ENCODE assay signal across 19 mouse cellular contexts in the genomic region with DNA sequence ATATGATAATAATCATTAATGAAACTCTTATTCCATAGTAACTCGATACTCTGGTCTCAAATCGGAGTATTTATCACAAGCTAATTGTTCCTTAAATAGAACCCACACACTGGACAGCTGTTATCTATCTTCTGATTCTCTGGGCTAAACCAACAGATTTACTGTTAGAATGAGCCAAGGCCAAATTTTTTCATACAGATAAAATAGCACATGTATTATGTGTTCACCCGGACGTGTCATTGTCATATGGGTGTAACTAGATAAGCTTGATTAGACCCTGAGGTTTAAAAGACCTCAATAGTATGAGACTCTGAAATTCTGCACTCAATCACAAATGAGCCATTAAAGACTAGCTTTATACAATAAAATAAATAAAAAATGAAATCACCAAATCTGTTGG. TPM values are rescaled to one million over a fixed set of nuclear protein-coding genes. Genes with fewer than 3 reads are reported as not detected.
DNase-seq lines count a peak whose midpoint lies in the region; ATAC-seq and TF ChIP-seq lines count a peak whose summit lies in the region.
"Had no signal": no experiment of that assay in that cellular context is flagged by ENCODE, and none has a peak within 500 bp of the region (broad histone marks: within the 10 kb centered on the region; RNA-seq: fewer than 3 reads in every experiment).

No protein-coding gene starts in this region.

- intact Hi-C loops in heart, postnatal 14 days (cut with DNase I), result no loop called here

- no peaks in the 10 kb centered on the region for H3K9me3 ChIP-seq in heart, postnatal 0 days (replicated peaks; ENCODE audit: control insufficient read depth, low read length)
- H3K9me3 ChIP-seq in limb, embryonic 12.5 days, result no peaks in the 10 kb centered on the region; the same call in 1 of the 2 replicates
- H3K9me3 ChIP-seq in limb, embryonic 10.5 days (replicated peaks), result no peaks in the 10 kb centered on the region
- H3K9me3 ChIP-seq in embryonic facial prominence, embryonic 14.5 days (ENCODE audit: control insufficient read depth, low read length), result no peaks in the 10 kb centered on the region
- no peaks in the 10 kb centered on the region for H3K9me3 ChIP-seq in limb, embryonic 14.5 days (ENCODE audit: control insufficient read depth, low read length)
- H3K9me3 ChIP-seq: liver, embryonic 13.5 days had no signal

- H3K36me3 ChIP-seq in heart, postnatal 0 days (replicated peaks; ENCODE audit: control insufficient read depth, insufficient read depth, low read length), result no peaks in the 10 kb centered on the region
- no peaks in the 10 kb centered on the region for H3K36me3 ChIP-seq in limb, embryonic 12.5 days
- H3K36me3 ChIP-seq in limb, embryonic 10.5 days, result no peaks in the 10 kb centered on the region
- no peaks in the 10 kb centered on the region for H3K36me3 ChIP-seq in embryonic facial prominence, embryonic 14.5 days (ENCODE audit: control insufficient read depth, insufficient read depth, low read length)
- no peaks in the 10 kb centered on the region for H3K36me3 ChIP-seq in limb, embryonic 14.5 days (ENCODE audit: control insufficient read depth, insufficient read depth, low read length)
- H3K36me3 ChIP-seq: liver, embryonic 13.5 days had no signal

- H3K4me3 ChIP-seq in heart, postnatal 0 days (ENCODE audit: low read depth, low read length), result no peak overlapping the region
- no peak overlapping the region for H3K4me3 ChIP-seq in limb, embryonic 12.5 days (replicated peaks)
- no peak overlapping the region for H3K4me3 ChIP-seq in limb, embryonic 10.5 days
- H3K4me3 ChIP-seq in embryonic facial prominence, embryonic 14.5 days (ENCODE audit: low read depth, low read length), result no peak overlapping the region
- H3K4me3 ChIP-seq in limb, embryonic 14.5 days (replicated peaks; ENCODE audit: low read length), result no peak overlapping the region
- H3K4me3 ChIP-seq: liver, embryonic 13.5 days had no signal

- ATAC-seq in heart, postnatal 0 days (ENCODE audit: insufficient read depth, low read depth), result no peak
- no peak for ATAC-seq in limb, embryonic 12.5 days (ENCODE audit: insufficient number of reproducible peaks, insufficient read depth, low FRiP score, low TSS enrichment, low read depth)
- 0 out of 2 replicates have a peak, but pooled peaks have one; percentile 14 for ATAC-seq in embryonic facial prominence, embryonic 14.5 days (ENCODE audit: low read depth)
- ATAC-seq in limb, embryonic 14.5 days (ENCODE audit: low FRiP score, low read depth), result 0 out of 2 replicates have a peak, but pooled peaks have one; percentile 25
- ATAC-seq: CD4-positive, CD25-positive, alpha-beta regulatory T cell, adult 4 months had no signal

- no peak for DNase-seq in heart, postnatal 0 days (ENCODE audit: low spot score)
- DNase-seq in heart, postnatal 14 days, result no peak
- no peak for DNase-seq in limb, embryonic 10.5 days (ENCODE audit: low spot score)
- DNase-seq in embryonic facial prominence, embryonic 14.5 days (ENCODE audit: low spot score), result peak; percentile 50
- no peak for DNase-seq in limb, embryonic 14.5 days (ENCODE audit: low spot score)
- DNase-seq in ovary, adult 18-20 months (ENCODE audit: low spot score), result no peak
- no peak for DNase-seq in urinary bladder, postnatal 4 days (ENCODE audit: low spot score in 2 of 2)
- DNase-seq: adrenal gland, postnatal 25 days; liver, embryonic 13.5 days; thymus, postnatal 36 days had no signal

- WGBS in heart, postnatal 0 days, result 31% methylated on average over 4 of the region's 4 CpGs
- WGBS in limb, embryonic 12.5 days, result 53% methylated on average over 4 of the region's 4 CpGs
- 83% methylated on average over 4 of the region's 4 CpGs for WGBS in limb, embryonic 10.5 days
- 42% methylated on average over 4 of the region's 4 CpGs for WGBS in embryonic facial prominence, embryonic 14.5 days
- 39% methylated on average over 4 of the region's 4 CpGs for WGBS in limb, embryonic 14.5 days

- TF ChIP-seq CTCF in heart, postnatal 0 days (IDR thresholded peaks at IDR 0.05; ENCODE audit: low read depth), result no peak

- no peaks in the 10 kb centered on the region for H3K4me1 ChIP-seq in heart, postnatal 0 days (ENCODE audit: control insufficient read depth, insufficient read depth)
- peaks cover 33% of the 10 kb centered on the region for H3K4me1 ChIP-seq in limb, embryonic 12.5 days (replicated peaks)
- H3K4me1 ChIP-seq in limb, embryonic 10.5 days, result peaks cover 37% of the 10 kb centered on the region
- H3K4me1 ChIP-seq in embryonic facial prominence, embryonic 14.5 days (ENCODE audit: control insufficient read depth, insufficient read depth, low read length), result peaks cover 7% of the 10 kb centered on the region; the same call in 1 of the 2 replicates
- peaks cover 17% of the 10 kb centered on the region; the same call in 1 of the 2 replicates for H3K4me1 ChIP-seq in limb, embryonic 14.5 days (ENCODE audit: control insufficient read depth, insufficient read depth, low read length)
- H3K4me1 ChIP-seq: liver, embryonic 13.5 days had no signal

- H3K27me3 ChIP-seq in heart, postnatal 0 days (ENCODE audit: control insufficient read depth, insufficient read depth, low read length), result no peaks in the 10 kb centered on the region
- no peaks in the 10 kb centered on the region for H3K27me3 ChIP-seq in limb, embryonic 12.5 days
- no peaks in the 10 kb centered on the region for H3K27me3 ChIP-seq in limb, embryonic 10.5 days (ENCODE audit: low read depth, poor library complexity, severe bottlenecking)
- H3K27me3 ChIP-seq in embryonic facial prominence, embryonic 14.5 days (replicated peaks; ENCODE audit: control insufficient read depth, insufficient read depth, low read length), result no peaks in the 10 kb centered on the region
- H3K27me3 ChIP-seq in limb, embryonic 14.5 days (ENCODE audit: control insufficient read depth, insufficient read depth, low read length), result no peaks in the 10 kb centered on the region
- H3K27me3 ChIP-seq: liver, embryonic 13.5 days had no signal

- H3K27ac ChIP-seq in heart, postnatal 0 days (ENCODE audit: low read depth), result 0 out of 2 replicates have a peak overlapping the region, but pooled peaks have one; percentile 46
- H3K27ac ChIP-seq in limb, embryonic 12.5 days, result peak overlapping the region; percentile 30
- no peak overlapping the region for H3K27ac ChIP-seq in limb, embryonic 10.5 days
- peak overlapping the region; percentile 23; the same call in 1 of the 2 replicates for H3K27ac ChIP-seq in embryonic facial prominence, embryonic 14.5 days (replicated peaks; ENCODE audit: low read depth, low read length)
- no peak overlapping the region for H3K27ac ChIP-seq in limb, embryonic 14.5 days (replicated peaks; ENCODE audit: low read depth, low read length)
- H3K27ac ChIP-seq: liver, embryonic 13.5 days had no signal

- no peak overlapping the region for H3K9ac ChIP-seq in heart, postnatal 0 days (replicated peaks; ENCODE audit: low read depth, low read length)
- H3K9ac ChIP-seq in limb, embryonic 12.5 days (replicated peaks), result no peak overlapping the region
- no peak overlapping the region for H3K9ac ChIP-seq in embryonic facial prominence, embryonic 14.5 days (ENCODE audit: low read depth, low read length)
- H3K9ac ChIP-seq in limb, embryonic 14.5 days (ENCODE audit: low read depth, low read length, severe bottlenecking), result no peak overlapping the region
- H3K9ac ChIP-seq: liver, embryonic 13.5 days had no signal

- TF ChIP-seq EP300 in heart, postnatal 0 days (IDR thresholded peaks at IDR 0.05; ENCODE audit: low read depth), result no peak

- peak overlapping the region; percentile 25; the same call in 1 of the 2 replicates for H3K4me2 ChIP-seq in heart, postnatal 0 days (ENCODE audit: low read depth, low read length)
- H3K4me2 ChIP-seq in limb, embryonic 12.5 days, result 0 out of 2 replicates have a peak overlapping the region, but pooled peaks have one; percentile 34
- H3K4me2 ChIP-seq in embryonic facial prominence, embryonic 14.5 days (ENCODE audit: low read depth, low read length), result peak overlapping the region; percentile 28; the same call in 1 of the 2 replicates
- no peak overlapping the region; the same call in 1 of the 2 replicates for H3K4me2 ChIP-seq in limb, embryonic 14.5 days (replicated peaks; ENCODE audit: low read depth, low read length, severe bottlenecking)
- H3K4me2 ChIP-seq: liver, embryonic 13.5 days had no signal

- no peak for TF ChIP-seq POLR2A in limb, embryonic 14.5 days (IDR thresholded peaks at IDR 0.05; ENCODE audit: borderline replicate concordance, extremely low read depth, insufficient read depth, insufficient read length)

RNA-seq across cellular contexts. Expression of a gene that starts 28.4 kb away (rescaled TPM):
- total RNA-seq in heart, postnatal 0 days (2014; rRNA removed; ENCODE audit: low replicate concordance), result not detected in 2 replicates
- polyA plus RNA-seq in heart, postnatal 0 days (2015; fragmentation: Nextera tagmentation; extraction: Ambion mirVana), result not detected in 2 replicates
- not detected for total RNA-seq in heart, postnatal 14 days (2021)
- polyA plus RNA-seq in limb, embryonic 12.5 days (2016; fragmentation: Nextera tagmentation; extraction: Ambion mirVana), result 8.7 and 9.7 TPM in 2 replicates
- 0.20 and 2.2 TPM in 2 replicates for polyA plus RNA-seq in limb, embryonic 10.5 days (2016; fragmentation: Nextera tagmentation; extraction: Ambion mirVana)
- 0.17 and 0.35 TPM in 2 replicates for polyA plus RNA-seq in embryonic facial prominence, embryonic 14.5 days (2014; fragmentation: Nextera tagmentation; extraction: Ambion mirVana)
- polyA plus RNA-seq in limb, embryonic 14.5 days (2012; rRNA removed), result 0.06 TPM in 1 of 2 replicates, not detected in the other
- polyA plus RNA-seq in limb, embryonic 14.5 days (2014; fragmentation: Nextera tagmentation; extraction: Ambion mirVana), result not detected in 2 replicates
- total RNA-seq: adrenal gland, postnatal 25 days; gastrocnemius, adult 8-10 months; heart, adult 8-10 months; left cerebral cortex, postnatal 10 days had no signal
- polyA plus RNA-seq: hindbrain, embryonic 16.5 days; large intestine, adult 2 months; liver, embryonic 13.5 days; small intestine, adult 2 months; stomach, embryonic 14.5 days had no signal

Comparison
In these comparisons a context has a peak if more than half of its experiments do, and no peak if none do; other contexts are left out.
1. ATAC-seq: peak in embryonic facial prominence, embryonic 14.5 days (single experiment) and limb, embryonic 14.5 days (single experiment); none in heart, postnatal 0 days (single experiment) and limb, embryonic 12.5 days (single experiment).
2. H3K27ac ChIP-seq: peak in heart, postnatal 0 days (single experiment), limb, embryonic 12.5 days (single experiment) and embryonic facial prominence, embryonic 14.5 days (single experiment); none in limb, embryonic 10.5 days (single experiment) and limb, embryonic 14.5 days (single experiment).